Mouse (Mus musculus) testis, adult 2 months (tissue): Measurements from ENCODE around the gene Trim11. TPM values are rescaled to one million over a fixed set of nuclear protein-coding genes. Genes with fewer than 3 reads are reported as not detected.

Source experiments
- H3K27ac ChIP-seq: fragments of 200-500 bp; 2 replicates; pipeline ENCODE4 v1.5.1; 2012; ENCODE audit warnings: low read depth, low read length; ENCODE audit not compliant: control insufficient read depth, insufficient read depth
- H3K27me3 ChIP-seq: fragments of 200-500 bp; 2 replicates; pipeline ENCODE4 v1.6.1; 2012; ENCODE audit warnings: mild to moderate bottlenecking, low read length, moderate library complexity; ENCODE audit not compliant: control insufficient read depth, insufficient read depth
- H3K36me3 ChIP-seq: fragments of 200-500 bp; 2 replicates; pipeline ENCODE4 v1.6.1; 2012; ENCODE audit warnings: mild to moderate bottlenecking, low read length; ENCODE audit not compliant: control insufficient read depth, insufficient read depth
- H3K4me1 ChIP-seq: fragments of 200-500 bp; 2 replicates; pipeline ENCODE4 v1.6.1; 2012; ENCODE audit warnings: low read length; ENCODE audit not compliant: control insufficient read depth, insufficient read depth
- H3K4me3 ChIP-seq: fragments of 200-500 bp; 2 replicates; pipeline ENCODE4 v1.5.1; 2012; ENCODE audit warnings: low read depth, mild to moderate bottlenecking, low read length, moderate library complexity, mixed read lengths; ENCODE audit not compliant: control insufficient read depth
- CTCF ChIP-seq: fragments of 200-500 bp; IDR thresholded peaks from 2 replicates; pipeline ENCODE4 v1.5.1; 2012; ENCODE audit warnings: low read depth, mild to moderate bottlenecking, inconsistent platforms, low read length, moderate library complexity; ENCODE audit not compliant: control insufficient read depth, insufficient read depth, insufficient replicate concordance
- POLR2A ChIP-seq: fragments of 200-500 bp; IDR thresholded peaks from 2 replicates; pipeline ENCODE4 v1.6.1; 2012; ENCODE audit warnings: low read depth, mild to moderate bottlenecking, inconsistent platforms, low read length, moderate library complexity; ENCODE audit not compliant: control insufficient read depth
- polyA plus RNA-seq: library from polyadenylated mRNA; depleted of rRNA; stranded (reverse); fragments of >200 nt; gene quantifications from 2 replicates; pipeline ENCODE4 v1.2.3, GENCODE M21; 2012

Gene Trim11
- polyA plus RNA-seq, 1 experiment, result 48.9 TPM

DNA sequence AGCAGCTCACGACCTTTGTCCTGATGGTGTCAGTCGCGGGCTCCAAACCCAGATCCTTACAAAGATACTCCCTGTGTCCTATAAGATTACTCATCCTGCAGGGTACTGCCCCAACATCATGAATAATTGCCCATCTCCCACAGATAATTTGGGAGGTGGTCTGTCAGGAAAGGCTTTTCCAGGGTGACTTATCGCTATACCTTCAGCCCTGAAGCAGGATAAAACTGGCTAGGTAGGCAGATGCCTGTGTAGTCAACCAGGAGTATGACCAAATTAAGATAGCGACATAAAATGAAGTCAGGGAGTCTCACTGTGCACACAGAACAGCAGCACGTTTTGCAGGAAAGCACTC lies 38.8 kb upstream of the Trim11 start:
- H3K27ac ChIP-seq, result peak overlapping the region; percentile 69
- no peaks in the 10 kb centered on the region; the same call in 1 of the 2 replicates for H3K36me3 ChIP-seq
- TF ChIP-seq POLR2A (no peak), CTCF (no peak)
- H3K27me3 ChIP-seq, result no peaks in the 10 kb centered on the region
- peaks cover 11% of the 10 kb centered on the region for H3K4me1 ChIP-seq
- peak overlapping the region; percentile 85 for H3K4me3 ChIP-seq

DNA sequence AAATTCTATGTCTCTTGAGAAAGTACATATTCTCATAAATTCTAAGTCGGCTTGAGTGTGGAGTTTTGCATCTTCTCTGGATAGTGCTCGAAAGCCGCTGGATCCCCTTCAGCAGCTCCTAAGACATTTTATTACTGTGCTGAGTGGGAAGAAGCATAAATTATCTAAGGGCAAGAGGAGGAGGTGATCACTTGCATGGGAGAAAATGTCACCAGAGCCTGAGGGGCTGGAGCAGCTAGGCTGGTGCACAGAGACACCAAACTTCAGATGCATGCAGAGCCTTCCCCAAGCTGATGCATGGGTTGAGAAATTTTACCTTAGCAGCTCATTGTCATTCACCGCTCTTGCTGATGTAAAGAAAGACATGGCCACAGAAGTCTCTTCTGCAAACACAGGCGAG lies 33.8 kb upstream of the Trim11 start:
- H3K27ac ChIP-seq, result no peak overlapping the region
- no peaks in the 10 kb centered on the region for H3K36me3 ChIP-seq
- peaks cover 6% of the 10 kb centered on the region for H3K4me1 ChIP-seq
- no peak overlapping the region for H3K4me3 ChIP-seq
- TF ChIP-seq CTCF (no peak), POLR2A (no peak)
- H3K27me3 ChIP-seq, result no peaks in the 10 kb centered on the region

DNA sequence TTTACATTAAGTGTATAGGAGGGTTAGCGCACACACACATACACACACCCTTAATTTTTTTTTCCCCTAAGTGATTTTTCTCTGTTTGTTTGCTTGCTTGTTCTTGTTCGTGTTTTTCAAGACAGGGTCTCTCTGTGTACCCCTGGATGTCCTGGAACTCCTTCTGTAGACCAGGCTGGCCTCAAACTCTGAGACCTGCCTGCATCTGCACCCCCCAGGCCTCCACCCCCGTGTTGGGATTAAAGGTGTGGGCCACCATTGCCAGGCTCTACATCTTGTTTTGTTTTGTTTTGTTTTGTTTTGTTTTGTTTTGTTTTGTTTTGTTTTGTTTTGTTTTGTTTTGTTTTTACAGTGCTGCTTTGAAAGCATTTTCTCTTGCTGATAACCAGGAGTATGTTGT lies 30.6 kb upstream of the Trim11 start:
- TF ChIP-seq CTCF, result no peak
- no peak for TF ChIP-seq POLR2A
- H3K27me3 ChIP-seq, result no peaks in the 10 kb centered on the region
- H3K4me3 ChIP-seq, result no peak overlapping the region
- peaks cover 6% of the 10 kb centered on the region for H3K4me1 ChIP-seq
- H3K27ac ChIP-seq, result no peak overlapping the region
- no peaks in the 10 kb centered on the region for H3K36me3 ChIP-seq

DNA sequence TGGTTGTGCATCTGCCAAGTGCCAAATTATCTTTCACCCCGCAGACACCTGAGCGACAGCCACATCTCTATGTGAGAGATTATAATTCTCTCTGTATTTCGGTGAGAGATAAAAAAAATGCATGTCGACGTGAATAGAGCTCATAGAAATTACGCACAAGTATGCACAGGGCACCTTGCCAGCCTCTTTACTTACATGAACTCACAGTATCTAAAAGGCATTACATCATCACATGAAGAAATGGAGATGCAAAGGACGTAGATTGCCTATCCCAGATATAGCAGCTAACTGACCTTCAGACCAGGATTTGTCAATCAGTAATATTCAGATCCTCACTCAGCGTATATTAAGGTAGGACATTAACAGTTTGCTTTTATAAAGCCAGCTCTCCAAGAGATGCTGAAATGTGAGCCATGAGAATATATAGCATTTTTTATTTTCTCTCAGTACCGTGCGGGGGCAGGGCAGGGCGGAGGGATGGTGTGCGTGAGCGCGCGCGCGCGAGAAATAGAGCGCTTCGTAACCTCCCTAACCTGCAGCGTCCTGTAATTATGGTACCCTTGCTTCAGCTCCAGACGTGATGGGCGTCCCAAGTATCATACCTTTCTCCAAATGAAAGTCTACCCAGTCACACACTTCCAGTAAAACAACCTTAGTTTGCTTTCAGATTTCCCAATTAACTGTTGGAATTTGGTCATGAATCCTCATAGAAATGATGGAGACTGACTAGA lies 29.9 kb upstream of the Trim11 start:
- Histone ChIP-seq H3K27me3 (no peaks in the 10 kb centered on the region), H3K4me3 (peak overlapping the region; percentile 36; the same call in 1 of the 2 replicates), H3K36me3 (no peaks in the 10 kb centered on the region), H3K27ac (peak overlapping the region; percentile 50), H3K4me1 (peaks cover 6% of the 10 kb centered on the region)
- TF ChIP-seq CTCF, result no peak
- TF ChIP-seq POLR2A, result no peak

DNA sequence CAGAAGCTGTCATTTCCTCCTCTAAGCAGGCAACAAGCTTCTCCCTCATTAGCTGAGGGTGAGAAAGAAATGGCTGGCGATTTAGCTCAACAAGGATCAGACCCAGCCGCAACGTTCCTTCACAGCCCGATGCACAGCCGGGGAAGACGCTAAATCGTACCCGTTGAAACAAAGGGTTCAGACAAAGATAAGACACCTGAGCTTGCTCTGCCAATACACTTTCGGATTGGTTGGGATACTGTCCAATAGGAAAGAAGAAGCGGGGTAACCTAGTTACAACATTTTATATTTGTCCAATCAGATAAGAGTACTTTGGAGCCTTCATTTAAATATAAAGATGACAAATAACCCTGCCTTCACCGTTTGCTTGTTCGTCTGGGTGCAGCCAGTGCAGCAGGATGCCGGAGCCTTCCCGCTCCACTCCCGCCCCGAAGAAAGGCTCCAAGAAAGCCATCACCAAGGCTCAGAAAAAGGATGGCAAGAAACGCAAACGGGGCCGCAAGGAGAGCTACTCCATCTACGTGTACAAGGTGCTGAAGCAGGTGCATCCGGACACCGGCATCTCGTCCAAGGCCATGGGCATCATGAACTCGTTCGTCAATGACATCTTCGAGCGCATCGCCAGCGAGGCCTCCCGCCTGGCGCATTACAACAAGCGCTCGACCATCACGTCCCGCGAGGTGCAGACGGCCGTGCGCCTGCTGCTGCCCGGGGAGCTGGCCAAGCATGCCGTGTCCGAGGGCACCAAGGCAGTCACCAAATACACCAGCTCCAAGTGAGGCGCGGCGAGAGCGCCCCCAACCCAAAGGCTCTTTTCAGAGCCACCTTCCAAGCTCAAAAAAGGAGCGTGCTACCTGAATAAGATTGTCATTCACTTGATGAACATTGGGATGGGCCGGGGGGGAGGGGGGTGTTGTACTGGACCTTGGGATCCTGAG lies 29.1 kb upstream of the Trim11 start, which contains the start of gene Hist3h2ba:
Gene Hist3h2ba, plus strand, starts transcription at position 379 of the 938 bp plus-strand sequence.
- peak within 1 kb of the TSS; percentile 50 for H3K27ac ChIP-seq
- no peaks in the 10 kb centered on the region for H3K36me3 ChIP-seq
- H3K27me3 ChIP-seq, result no peaks in the 10 kb centered on the region

DNA sequence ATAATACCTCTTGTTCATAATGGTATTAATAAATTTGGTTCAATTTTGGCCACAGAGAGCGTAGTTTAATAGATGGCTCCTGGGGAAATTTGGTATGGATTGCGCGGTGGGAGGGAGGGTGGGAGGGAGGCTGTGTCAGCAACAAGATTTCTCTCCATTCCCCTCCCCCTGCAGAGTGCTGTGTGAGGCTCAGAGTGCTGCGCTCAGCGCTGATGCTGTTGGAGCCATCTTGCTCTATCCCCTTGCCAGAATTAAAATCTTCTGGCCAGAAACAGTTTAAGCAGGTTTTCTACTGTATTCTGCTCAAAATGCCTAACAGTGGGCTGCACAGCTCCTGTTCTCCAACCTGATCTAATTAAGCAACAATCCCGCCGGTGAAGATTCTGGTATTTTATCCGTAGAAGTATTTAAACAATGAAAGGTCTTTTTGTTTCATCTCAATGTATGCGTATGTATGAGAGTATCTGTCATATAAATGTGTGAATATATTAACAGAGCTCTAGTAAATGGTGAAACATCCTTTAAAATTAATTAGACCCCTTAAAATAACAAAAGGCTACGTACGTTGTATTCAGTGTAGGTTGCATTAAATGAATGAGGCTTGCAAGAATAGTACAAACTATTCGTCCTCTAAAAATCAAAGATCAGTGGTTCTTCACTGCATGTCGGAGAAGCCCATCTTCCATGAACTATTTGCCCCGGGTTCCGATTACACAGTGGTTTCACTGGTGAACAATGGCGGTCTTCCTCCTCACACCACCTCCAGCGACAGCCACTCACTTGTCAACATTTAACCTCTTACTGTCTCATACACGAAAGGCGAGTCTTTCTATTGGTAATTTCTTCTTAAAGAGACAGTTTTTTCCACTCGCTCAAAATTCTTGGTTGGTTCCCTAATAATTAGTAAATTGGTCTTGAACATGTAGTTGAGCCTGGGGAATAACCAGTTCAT lies 28.1 kb upstream of the Trim11 start:
- peak overlapping the region; percentile 36; the same call in 1 of the 2 replicates for H3K27ac ChIP-seq
- no peaks in the 10 kb centered on the region for H3K36me3 ChIP-seq
- TF ChIP-seq CTCF (no peak), POLR2A (no peak)
- peaks cover 16% of the 10 kb centered on the region for H3K4me1 ChIP-seq
- H3K4me3 ChIP-seq, result no peak overlapping the region
- no peaks in the 10 kb centered on the region for H3K27me3 ChIP-seq

More for the DNA sequence above, 29.1 kb upstream of the Trim11 start, which contains the start of gene Hist3h2ba:
- Histone ChIP-seq H3K4me1 (peaks cover 13% of the 10 kb centered on the region), H3K4me3 (peak within 1 kb of the TSS; percentile 44)
- TF ChIP-seq CTCF (no peak), POLR2A (peak; percentile 59; the same call in 1 of the 2 replicates)
